Mouse (Mus musculus) layer of hippocampus, adult 2 months (tissue): ENCODE data around the gene Rtbdn. TPM values are rescaled to one million over a fixed set of nuclear protein-coding genes. Genes with fewer than 3 reads are reported as not detected.

Experiments
- DNase-seq, 2 experiments: peaks; one replicate each; pipeline ENCODE4 v3.0.0; 2022; ENCODE audit warnings: low spot score in 2 of 2
- H3K27ac ChIP-seq: fragments of 200-600 bp; 2 replicates; pipeline ENCODE4 v1.8.1; 2022
- H3K4me3 ChIP-seq: fragments of 200-600 bp; 2 replicates; pipeline ENCODE4 v1.8.1; 2022; ENCODE audit warnings: mild to moderate bottlenecking
- CTCF ChIP-seq: fragments of 200-600 bp; conservative IDR thresholded peaks from 2 replicates; pipeline ENCODE4 v1.8.1; 2022; ENCODE audit warnings: antibody characterized with exemption, mild to moderate bottlenecking, moderate library complexity
- total RNA-seq, 2 experiments: library from RNA; stranded (reverse); gene quantifications; 2 replicates each; pipeline ENCODE4 v1.2.3; 2021

The Rtbdn gene
- total RNA-seq, 2 experiments from 2014 or later, result 1.1 TPM

DNA sequence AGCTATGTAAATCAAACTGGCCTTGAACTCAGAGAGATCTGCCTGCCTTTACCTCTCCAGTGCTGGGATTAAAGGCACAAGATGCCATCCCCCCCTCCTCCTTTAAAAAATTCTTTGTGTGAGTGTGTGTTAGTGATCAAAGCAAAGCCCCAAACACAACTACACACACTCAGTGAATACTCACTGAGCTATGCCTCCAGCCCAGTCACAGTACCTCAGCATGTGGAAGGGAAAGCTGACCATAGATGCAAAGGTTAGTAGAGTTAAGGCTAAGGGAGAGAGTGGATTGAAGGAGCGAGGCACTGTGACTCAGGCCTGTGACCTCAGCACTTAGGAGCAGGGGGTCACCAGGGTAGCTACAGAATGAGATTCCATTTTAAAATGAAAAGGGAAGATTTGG lies 26.3 kb downstream of the Rtbdn start:
- Histone ChIP-seq H3K27ac (no peak overlapping the region), H3K4me3 (no peak overlapping the region)
- no peak for TF ChIP-seq CTCF
- DNase-seq, result no peak

DNA sequence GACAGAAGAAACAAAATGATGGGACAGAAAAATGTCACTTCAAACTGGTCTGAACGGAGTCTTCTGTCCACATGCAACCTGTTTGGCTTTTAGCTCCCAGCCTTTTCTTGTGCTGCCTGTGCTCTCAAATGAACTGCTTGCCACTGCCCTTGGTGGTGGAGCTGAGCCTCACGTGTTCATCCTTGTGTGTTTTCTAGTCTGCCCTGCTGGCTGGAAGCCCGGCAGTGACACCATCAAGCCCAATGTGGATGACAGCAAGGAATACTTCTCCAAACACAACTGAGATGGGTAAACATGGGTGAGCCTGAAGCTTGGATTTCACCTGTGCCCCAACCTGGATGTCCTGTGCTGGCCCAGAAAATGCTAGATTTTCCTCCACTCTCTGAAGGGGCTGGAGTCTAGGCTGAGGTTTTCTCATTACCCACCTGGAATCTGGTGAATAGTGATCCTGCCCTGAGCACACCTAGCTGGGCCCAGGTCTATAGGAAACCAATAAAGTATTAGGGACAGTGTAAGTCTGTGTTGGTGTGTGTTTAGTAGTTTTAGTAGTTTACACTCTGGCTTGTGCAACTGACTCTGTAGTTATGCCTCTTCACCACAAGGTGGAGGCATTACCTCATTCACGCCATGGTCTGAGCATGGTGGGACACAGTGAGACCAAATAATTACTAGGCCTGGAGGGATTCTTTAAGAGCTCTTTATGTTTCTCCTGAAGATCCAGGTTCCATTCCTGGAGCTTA lies 27.2 kb downstream of the Rtbdn start:
- peak in 1 of 2 experiments; percentile 64 for DNase-seq
- no peak overlapping the region for H3K4me3 ChIP-seq
- TF ChIP-seq CTCF, result peak; percentile 92
- peak overlapping the region; percentile 2; the same call in 1 of the 2 replicates for H3K27ac ChIP-seq

DNA sequence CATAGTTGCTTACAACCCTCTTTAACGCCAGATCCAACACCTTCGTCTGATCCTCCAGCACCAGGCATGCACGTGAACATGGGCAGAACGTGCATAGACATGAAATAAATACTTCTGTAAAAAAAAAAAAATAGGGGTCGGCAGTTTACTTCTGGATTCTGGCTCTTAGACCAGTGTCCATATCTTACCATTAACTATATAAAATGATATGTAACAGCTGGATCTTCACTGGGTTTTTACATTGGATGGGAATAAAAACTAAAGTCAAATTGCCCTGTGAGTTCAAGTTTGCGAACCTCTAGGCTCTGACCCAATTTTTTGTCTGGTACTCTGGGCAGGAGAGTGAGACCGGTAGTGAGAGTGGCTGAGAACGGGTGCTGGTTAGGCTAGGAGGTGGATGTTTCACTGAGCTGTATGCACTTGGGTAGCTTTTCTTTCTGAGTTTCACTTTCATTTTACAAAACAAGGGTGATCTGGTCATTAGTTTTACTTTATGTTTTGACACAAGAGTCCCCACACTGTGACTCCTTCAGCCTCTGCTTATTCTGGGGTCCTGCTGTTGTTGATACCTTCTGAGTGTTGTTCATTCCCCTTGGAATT lies 27.9 kb downstream of the Rtbdn start:
- no peak for TF ChIP-seq CTCF
- Histone ChIP-seq H3K27ac (no peak overlapping the region), H3K4me3 (no peak overlapping the region)
- DNase-seq, result no peak

DNA sequence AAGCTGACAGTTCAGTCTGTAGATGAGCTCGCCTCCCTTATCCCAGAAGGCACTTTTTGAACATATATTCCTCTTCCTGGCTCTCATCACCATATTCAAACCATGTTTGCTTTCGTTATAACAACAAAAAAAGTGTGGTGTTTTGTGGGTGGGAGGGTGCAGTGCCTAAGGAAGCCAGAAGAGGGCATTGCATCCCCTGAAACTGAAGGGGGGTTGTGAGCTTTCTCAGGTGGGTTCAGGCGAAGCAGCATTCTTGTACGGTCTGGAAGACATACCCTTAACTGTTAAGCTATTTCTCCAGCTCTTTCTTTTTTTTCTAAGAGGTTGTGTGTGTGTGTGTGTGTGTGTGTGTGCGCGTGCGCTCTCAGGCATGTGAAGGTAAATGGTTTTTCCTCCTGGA lies 28.6 kb downstream of the Rtbdn start:
- H3K4me3 ChIP-seq, result peak overlapping the region; percentile 85
- TF ChIP-seq CTCF, result peak; percentile 91

DNA sequence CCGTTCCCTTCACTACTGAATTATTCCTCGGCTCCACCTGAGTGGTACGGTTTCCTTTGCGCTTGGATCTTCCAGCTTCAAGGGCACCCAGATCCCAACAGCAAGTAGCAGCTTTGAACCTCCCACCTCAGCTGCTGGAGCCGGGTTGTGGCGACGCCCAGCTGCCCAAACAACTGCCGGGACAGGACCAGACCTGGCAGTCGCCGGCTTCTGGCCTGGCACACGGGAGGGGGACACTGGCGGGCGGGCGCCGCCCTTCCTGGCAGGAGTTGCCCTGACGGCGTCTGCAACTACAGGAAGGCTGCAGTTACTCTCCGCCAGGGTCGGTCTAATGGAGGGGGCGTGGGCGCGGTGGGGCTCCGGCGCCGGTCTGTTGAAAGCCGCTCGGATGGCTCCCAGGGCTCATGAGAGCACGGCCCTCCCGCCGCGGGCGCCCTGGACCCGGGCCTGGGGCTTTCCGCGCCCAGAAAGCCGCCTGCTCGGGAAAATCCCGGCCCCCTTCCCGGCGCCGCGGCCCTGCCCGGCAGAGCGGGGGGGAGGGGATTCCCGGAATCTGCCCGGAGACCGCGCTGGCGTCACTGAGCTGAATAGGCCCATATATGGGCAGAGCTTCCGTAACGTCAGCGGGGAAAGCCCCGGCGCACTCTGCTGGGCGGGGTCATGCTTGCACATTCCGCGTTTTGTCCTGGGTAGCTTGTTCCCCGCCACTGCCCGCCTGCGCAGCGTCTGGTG lies 29.4 kb downstream of the Rtbdn start:
- Histone ChIP-seq H3K4me3 (peak overlapping the region; percentile 85), H3K27ac (peak overlapping the region; percentile 99)
- DNase-seq, result peak; percentile 96 to 98
- peak; percentile 39 for TF ChIP-seq CTCF

More for the DNA sequence above, 28.6 kb downstream of the Rtbdn start:
- DNase-seq, result peak in 1 of 2 experiments; percentile 73
- peak overlapping the region; percentile 99 for H3K27ac ChIP-seq

DNA sequence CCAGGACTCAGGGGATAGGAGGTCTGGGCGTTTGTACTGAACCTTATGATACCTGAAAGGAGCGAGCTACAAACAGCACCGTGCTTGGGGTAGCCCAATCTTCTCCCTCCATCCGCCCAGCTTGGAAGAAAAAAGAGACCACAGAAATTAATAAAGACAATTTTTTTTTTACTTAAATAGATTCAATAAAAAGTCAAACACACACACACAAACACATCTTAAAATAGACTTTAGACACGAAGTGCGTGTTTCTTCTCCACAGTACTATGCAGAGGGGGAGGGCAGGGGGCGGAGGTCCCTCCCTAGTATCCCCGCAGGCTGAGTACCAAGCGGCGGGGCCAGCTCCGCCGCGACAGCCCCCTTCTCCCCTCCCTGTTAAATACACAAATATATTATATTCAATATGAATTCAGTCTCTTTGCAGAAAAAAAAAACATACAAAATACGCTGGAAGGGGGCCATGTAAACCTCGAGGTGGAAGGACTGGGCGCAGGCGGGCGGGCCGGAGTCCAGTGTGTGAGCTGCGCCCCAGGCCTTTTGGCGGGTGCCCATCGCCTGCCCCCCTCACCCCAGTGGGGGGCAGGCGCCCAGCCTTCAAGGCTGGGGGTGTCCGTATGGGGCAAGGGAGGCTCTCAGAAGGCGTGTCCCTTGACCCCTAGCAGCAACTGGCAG lies 30.1 kb downstream of the Rtbdn start:
- H3K4me3 ChIP-seq, result peak overlapping the region; percentile 85
- TF ChIP-seq CTCF, result no peak
- no peak for DNase-seq
- peak overlapping the region; percentile 99 for H3K27ac ChIP-seq

DNA sequence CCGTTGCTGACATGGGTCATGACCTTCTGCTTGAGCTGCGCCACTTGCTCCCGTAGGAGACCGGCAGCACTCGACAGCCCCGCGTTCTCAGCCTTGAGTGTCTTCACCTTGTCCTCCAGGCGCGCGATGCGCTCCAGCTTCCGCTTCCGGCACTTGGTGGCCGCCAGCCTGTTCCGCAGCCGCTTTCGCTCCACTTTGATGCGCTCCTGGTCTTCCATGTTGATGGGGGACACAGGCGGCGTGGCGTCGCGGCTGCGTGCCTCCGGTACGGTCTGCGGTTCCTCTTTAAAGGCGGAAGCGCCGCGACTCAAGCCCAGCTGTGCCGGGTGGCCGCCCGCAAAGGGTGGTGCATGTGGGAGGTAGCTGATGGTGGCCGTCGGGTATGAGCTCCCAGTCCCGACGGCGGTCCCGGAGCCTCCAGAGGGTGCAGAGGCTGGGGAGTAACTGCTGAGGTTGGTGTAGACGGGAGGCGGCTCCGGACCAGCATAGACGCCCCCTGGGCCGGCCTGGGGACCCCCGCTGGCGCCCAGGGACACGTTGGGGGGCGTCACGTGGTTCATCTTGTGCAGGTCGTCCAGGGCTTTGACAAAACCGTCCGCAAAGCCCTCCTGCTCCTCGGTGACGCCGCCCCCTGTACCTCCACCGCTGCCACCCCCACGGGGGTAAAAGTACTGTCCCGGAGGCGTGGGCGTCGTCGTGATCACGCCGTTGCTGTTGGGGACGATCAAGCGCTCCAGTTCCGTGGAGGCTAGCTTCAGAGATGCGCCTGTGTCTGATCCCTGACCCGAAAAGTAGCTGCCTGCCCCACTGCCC lies 30.9 kb downstream of the Rtbdn start:
- DNase-seq, result peak; percentile 58 to 65
- H3K4me3 ChIP-seq, result peak overlapping the region; percentile 85
- peak overlapping the region; percentile 99 for H3K27ac ChIP-seq
- TF ChIP-seq CTCF, result no peak

DNA sequence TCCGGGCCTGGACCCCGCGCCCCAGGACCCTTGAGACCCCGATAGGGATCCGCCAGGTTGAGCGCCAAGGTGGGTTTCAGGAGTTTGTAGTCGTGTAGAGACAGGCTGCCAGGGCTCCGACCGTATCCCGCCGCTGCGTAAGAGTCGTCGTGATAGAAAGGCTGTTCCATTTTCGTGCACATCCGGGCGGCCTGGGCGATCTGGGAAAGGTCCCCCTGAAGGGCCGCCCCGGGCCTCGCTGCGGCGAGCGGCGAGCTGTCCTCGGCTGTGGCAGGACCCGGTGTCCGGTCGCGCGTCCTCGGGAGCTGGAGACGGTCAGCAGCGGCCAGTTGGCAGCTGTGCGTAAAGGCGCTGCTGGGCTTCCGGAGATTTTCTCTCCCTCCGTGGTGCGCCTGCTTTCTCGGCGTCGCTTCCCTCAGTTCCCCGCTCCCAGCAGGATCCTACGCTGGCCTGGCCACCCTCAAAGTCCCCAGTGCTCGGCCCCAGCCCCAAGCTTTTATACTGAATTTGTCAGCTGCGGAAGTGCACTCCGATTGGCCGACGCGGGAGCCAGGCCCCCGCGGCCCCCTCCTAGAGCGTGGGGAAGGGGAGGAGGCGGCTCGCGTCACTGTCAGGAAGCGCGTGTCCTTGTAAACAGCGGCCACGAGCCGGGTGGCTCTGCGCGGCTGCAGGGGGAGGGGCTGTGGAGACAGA lies 31.6 kb downstream of the Rtbdn start, which contains the start of gene Junb:
Gene Junb, minus strand, starts transcription at position 471 of the 693 bp plus-strand sequence.
- no peak for TF ChIP-seq CTCF
- Histone ChIP-seq H3K4me3 (peak within 1 kb of the TSS; percentile 85), H3K27ac (peak within 1 kb of the TSS; percentile 99)
- DNase-seq, result peak; percentile 93 to 97

DNA sequence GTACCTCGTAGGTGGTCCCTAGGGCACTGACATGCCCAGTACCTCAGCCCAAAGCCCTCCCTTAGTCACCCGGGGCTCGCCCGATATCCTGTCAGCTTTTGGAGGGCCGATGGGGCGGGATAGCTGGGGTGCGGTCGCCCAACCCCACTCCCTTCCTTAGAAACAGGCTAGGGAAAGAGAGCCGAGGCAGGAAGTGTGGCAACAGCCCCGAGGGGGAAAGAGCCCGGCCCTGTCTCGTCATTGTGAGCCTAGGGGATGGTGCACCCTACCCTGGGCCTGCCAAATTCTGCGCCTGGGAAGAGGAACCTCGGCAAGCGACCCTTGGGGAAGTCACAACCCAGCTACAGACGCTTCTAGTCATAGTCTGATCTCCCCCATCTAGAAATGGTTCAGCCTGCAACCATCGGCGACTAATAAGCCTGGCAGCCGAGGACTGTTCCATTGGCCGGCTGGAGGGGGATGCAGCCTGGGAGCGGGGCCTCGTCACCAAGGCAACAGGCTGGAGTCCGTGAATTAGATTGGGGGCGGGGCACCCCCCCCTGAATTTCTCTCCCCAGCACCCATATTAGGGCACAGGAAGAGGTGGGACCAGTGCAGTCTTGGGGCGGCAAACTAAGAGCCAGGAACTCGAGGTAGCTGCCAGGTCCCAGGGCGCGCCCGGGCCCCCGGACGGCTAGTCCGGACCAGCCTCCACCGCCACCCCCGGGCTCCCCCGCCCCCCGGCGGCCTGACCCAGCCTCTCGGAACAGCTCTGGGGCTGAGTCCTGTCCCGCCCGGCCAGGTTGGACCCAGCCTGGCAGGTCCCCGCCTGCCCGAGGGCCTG lies 33.0 kb downstream of the Rtbdn start:
- peak overlapping the region; percentile 85 for H3K4me3 ChIP-seq
- DNase-seq, result peak; percentile 95 to 96
- peak overlapping the region; percentile 99 for H3K27ac ChIP-seq
- no peak for TF ChIP-seq CTCF

DNA sequence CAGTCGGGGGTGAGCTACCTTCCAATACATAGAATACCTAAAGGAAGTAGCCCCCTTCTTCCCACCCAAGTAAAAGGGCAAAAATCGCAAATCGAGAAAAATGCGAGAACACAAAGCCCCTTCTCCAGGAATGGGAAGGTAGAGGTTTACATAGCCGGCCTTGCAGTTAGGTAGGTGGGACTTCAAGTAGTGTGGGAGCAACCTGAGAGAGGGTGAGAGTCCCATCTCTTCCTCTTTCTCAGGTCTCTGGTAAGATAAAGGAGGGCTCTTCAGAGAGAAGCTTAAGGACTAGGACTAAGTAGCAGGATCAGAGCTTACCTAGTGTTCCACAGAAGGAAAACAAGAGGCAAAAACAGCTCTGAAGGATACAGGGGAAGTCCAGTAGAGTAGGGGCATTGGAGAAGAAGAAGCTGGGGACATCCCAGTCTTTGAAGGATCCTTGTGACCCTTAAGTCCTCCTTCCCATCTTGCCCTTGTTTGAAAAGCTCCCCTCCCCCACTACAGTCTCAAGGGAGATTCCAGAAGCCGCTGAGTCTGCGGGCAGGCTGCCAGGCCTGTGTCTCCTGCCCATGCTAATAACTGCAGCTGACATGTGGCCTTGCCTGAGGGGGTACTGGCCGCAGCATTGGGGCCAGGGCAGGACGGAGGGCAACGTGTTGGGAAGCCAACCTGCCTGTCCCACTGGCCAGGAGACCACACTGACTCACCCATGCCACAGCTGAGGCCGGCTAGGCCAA lies 34.0 kb downstream of the Rtbdn start:
- peak overlapping the region; percentile 99 for H3K27ac ChIP-seq
- no peak for TF ChIP-seq CTCF
- no peak overlapping the region; the same call in 1 of the 2 replicates for H3K4me3 ChIP-seq
- no peak for DNase-seq
